Mouse (Mus musculus): Measurements from ENCODE around the gene Rufy2.

DNA sequence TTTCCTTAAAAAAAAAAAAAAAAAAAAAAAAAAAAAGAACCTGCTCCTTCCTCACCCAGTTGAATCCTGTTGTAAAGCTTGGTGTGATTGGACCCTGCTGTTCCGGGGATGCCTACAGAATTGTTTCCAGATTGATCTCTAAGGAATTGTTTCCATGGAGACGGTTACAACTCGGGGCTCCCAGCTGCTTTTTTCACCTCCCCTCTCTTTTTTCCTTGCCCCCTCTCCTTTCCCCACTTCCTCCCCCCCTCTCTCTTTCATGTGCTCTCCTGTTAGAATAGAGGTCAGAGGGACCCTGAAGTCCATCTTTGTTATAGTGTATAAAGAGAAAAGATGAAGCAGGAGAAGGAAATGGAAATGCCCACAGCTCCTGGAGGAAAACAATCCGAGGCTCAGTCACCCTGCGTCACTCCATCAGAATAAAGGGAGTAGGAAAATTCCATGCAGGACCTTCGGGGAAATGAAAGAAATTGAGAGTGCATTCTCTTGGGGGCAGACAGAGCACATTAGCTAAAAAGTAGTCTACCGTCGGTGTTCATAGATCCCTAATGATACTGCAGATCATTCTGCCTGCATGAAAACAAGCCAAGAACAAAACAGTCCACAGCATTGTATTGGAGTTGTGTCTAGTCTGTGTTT lies 46.3 kb downstream of the Rufy2 start:
- TF ChIP-seq EP300 (IDR thresholded peaks at IDR 0.05; ENCODE audit: low read depth in 1 of 2, low read length in 2 of 2) (no peak), SMC3 (IDR thresholded peaks at IDR 0.05; ENCODE audit: low read depth, low read length) (no peak), CTCF (IDR thresholded peaks at IDR 0.05 in 2 of 3, conservative IDR thresholded peaks at IDR 0.05 in 1 of 3; ENCODE audit: control insufficient read depth in 1 of 3, insufficient read depth in 1 of 3, low read depth in 2 of 3, low read length in 3 of 3, poor library complexity in 1 of 3, severe bottlenecking in 1 of 3) (no peak), POLR2A (IDR thresholded peaks at IDR 0.05; ENCODE audit: control insufficient read depth in 1 of 2, insufficient read depth in 1 of 2, low read depth in 1 of 2, low read length in 2 of 2, poor library complexity in 1 of 2) (no peak)
